Mouse (Mus musculus): Measurements from ENCODE around the gene Gm49711. TPM values are rescaled to one million over a fixed set of nuclear protein-coding genes. Genes with fewer than 3 reads are reported as not detected.
A peak's percentile ranks its signal among the peaks of the same experiment; 100 is the strongest.

Gm49711 gene
- total and polyA plus RNA-seq, 2 experiments from 2014 or later: 0.92 TPM; not detected in 1

DNA sequence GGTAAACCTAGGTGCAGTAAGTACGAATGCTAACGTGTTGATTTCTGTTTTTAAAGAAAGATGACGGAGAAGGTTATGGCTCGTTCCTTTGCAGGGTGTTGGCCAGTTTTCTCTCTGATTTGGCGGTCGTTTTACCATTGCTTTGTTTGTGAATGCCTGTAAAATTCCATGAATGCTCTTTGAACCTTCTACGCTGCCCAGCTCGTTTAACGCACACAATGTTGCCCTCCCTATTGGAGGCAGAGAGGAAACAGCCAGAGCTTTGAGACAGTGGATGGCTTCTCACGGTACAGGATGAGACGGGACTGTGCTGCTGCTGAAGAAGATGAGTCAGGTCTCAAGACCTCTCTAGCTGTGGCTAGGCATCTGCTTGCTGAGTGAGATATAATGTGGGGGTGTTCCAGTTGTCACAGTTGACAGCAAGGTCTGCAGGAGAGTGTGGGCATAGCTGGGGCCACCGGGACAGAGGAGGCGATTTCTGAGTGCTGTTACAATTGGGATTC is 60.9 kb downstream of the Gm49711 start:
- 52% methylated on average over 13 of the region's 13 CpGs for WGBS

DNA sequence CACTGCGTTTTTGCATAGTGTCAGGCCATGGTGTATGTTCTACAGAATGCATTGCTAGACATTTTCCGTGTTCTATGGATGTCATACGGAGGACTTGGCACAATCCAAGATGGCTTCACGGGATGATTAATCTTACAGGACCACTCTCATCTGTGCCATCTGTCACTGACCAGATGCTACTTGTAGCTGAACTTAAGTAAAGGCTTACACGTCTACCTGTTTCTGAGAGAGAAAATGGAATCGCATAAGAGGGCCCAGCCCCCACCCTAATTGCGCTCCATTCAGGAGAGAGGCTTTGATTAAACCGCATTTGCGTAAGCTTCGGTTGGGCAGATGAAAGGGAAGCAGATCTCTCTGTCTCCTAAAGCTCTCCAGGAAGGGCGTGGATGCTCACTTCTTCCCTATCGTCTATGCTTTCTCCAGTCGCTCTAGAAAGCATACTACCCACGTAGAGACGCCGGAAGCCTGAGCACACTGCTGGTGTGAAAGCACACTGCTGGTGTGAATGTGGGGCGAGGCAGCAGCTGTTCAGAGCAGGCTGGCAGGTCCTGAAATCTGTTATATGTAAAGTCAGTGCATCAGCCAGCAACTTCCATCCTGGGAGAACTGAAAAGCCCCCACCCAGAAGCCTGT is 62.9 kb downstream of the Gm49711 start:
- WGBS: 40% methylated on average over 17 of the region's 17 CpGs
- ATAC-seq (peak; percentile 75), DNase-seq (peak; percentile 55)

More for the DNA sequence above, 60.9 kb downstream of the Gm49711 start:
- H3K4me2 ChIP-seq (ENCODE audit: low read depth): no peak overlapping the region
- no peaks in the 10 kb centered on the region for H3K9me3 ChIP-seq (ENCODE audit: low read length)
- H3K27me3 ChIP-seq (ENCODE audit: insufficient read depth, low read length): no peaks in the 10 kb centered on the region
- no peak for ATAC-seq
- no peak overlapping the region for H3K27ac ChIP-seq (ENCODE audit: low read depth, low read length)
- peaks cover 21% of the 10 kb centered on the region for H3K4me1 ChIP-seq (ENCODE audit: insufficient read depth)
- H3K36me3 ChIP-seq (ENCODE audit: insufficient read depth): no peaks in the 10 kb centered on the region
- no peak overlapping the region for H3K9ac ChIP-seq
- TF ChIP-seq CTCF (IDR thresholded peaks at IDR 0.05; ENCODE audit: low read depth): no peak
- H3K4me3 ChIP-seq (ENCODE audit: low read depth, low read length): no peak overlapping the region
- DNase-seq: no peak

DNA sequence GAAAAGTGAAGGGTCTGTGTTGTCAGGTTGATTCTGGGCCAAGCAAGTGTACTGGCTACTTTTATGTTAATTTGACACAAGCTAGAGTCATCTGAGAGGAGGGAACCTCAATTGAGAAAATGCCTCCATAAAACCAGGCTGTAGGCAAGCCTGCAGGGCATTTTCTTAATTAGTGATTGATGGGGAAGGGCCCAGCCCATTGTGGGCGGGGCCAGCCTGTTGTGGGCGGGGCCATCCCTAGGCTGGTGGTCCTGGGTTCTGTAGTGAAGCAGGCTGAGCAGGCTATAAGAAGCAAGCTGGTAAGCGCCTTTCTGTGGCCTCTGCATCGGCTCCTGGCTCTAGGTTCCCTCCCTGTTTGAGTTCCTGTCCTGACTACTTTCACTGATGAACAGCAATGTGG is 69.1 kb downstream of the Gm49711 start:
- Histone ChIP-seq H3K27ac (ENCODE audit: low read depth, low read length) (no peak overlapping the region), H3K4me1 (ENCODE audit: insufficient read depth) (no peaks in the 10 kb centered on the region), H3K36me3 (ENCODE audit: insufficient read depth) (no peaks in the 10 kb centered on the region), H3K9me3 (ENCODE audit: low read length) (no peaks in the 10 kb centered on the region), H3K9ac (no peak overlapping the region), H3K27me3 (ENCODE audit: insufficient read depth, low read length) (no peaks in the 10 kb centered on the region), H3K4me2 (ENCODE audit: low read depth) (no peak overlapping the region), H3K4me3 (ENCODE audit: low read depth, low read length) (no peak overlapping the region)
- DNase-seq: no peak
- WGBS: 55% methylated on average over 4 of the region's 4 CpGs
- ATAC-seq: no peak
- no peak for TF ChIP-seq CTCF (IDR thresholded peaks at IDR 0.05; ENCODE audit: low read depth)

More for the DNA sequence above, 62.9 kb downstream of the Gm49711 start:
- Histone ChIP-seq H3K27me3 (ENCODE audit: insufficient read depth, low read length) (no peaks in the 10 kb centered on the region), H3K9me3 (ENCODE audit: low read length) (no peaks in the 10 kb centered on the region), H3K4me2 (ENCODE audit: low read depth) (no peak overlapping the region), H3K4me3 (ENCODE audit: low read depth, low read length) (no peak overlapping the region), H3K27ac (ENCODE audit: low read depth, low read length) (no peak overlapping the region), H3K36me3 (ENCODE audit: insufficient read depth) (no peaks in the 10 kb centered on the region), H3K9ac (no peak overlapping the region), H3K4me1 (ENCODE audit: insufficient read depth) (peaks cover 12% of the 10 kb centered on the region; the same call in 1 of the 2 replicates)
- TF ChIP-seq CTCF (IDR thresholded peaks at IDR 0.05; ENCODE audit: low read depth): no peak

DNA sequence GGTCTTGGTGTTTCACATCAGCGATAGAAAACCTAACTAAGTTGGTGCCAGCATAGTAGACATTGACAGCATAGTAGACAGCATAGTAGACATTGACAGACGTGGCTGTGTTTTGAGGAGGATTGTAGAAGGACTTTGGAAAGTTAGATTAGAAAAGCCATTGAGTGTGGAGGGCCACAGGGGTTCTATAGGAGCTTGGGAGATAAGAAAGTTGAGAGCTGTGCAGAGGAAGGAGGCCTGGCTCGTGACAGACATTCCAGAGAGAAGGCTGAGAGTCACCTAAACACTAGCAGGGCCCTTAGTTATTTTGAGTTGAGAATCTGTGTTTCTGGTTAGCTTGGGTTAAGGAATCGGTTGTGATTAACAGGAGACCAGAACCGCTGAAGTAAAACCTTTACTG is 69.5 kb downstream of the Gm49711 start:
- Histone ChIP-seq H3K4me3 (ENCODE audit: low read depth, low read length) (no peak overlapping the region), H3K36me3 (ENCODE audit: insufficient read depth) (no peaks in the 10 kb centered on the region), H3K9ac (no peak overlapping the region), H3K4me1 (ENCODE audit: insufficient read depth) (no peaks in the 10 kb centered on the region), H3K4me2 (ENCODE audit: low read depth) (no peak overlapping the region), H3K27ac (ENCODE audit: low read depth, low read length) (no peak overlapping the region), H3K9me3 (ENCODE audit: low read length) (no peaks in the 10 kb centered on the region), H3K27me3 (ENCODE audit: insufficient read depth, low read length) (no peaks in the 10 kb centered on the region)
- no peak for TF ChIP-seq CTCF (IDR thresholded peaks at IDR 0.05; ENCODE audit: low read depth)
- DNase-seq: no peak
- 90% methylated on average over 5 of the region's 5 CpGs for WGBS
- no peak for ATAC-seq

DNA sequence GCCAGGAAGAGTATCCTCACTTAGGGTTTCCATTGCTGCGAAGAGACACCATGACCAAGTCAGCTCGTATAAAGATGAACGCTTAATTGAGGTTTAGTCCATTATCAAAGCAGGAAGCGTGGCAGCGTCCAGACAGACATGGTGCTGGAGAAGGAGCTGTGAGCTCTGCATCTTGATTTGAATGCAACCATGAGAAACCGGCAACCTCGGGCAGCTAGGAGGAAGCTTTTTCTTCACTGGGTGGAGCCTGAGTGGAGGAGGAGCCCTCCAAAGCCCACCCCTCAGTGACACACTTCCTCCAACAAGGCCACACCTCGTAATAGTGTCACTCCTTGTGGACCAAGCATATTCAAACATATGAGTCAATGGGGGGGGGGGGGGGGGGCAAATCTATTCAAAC is 71.7 kb downstream of the Gm49711 start:
- WGBS: 93% methylated on average over 8 of the region's 8 CpGs
- no peak for DNase-seq
- H3K9me3 ChIP-seq (ENCODE audit: low read length): no peaks in the 10 kb centered on the region
- H3K4me3 ChIP-seq (ENCODE audit: low read depth, low read length): no peak overlapping the region
- H3K4me2 ChIP-seq (ENCODE audit: low read depth): no peak overlapping the region
- no peak for TF ChIP-seq CTCF (IDR thresholded peaks at IDR 0.05; ENCODE audit: low read depth)
- H3K9ac ChIP-seq: no peak overlapping the region
- no peaks in the 10 kb centered on the region for H3K27me3 ChIP-seq (ENCODE audit: insufficient read depth, low read length)
- no peak for ATAC-seq
- H3K4me1 ChIP-seq (ENCODE audit: insufficient read depth): no peaks in the 10 kb centered on the region
- no peaks in the 10 kb centered on the region for H3K36me3 ChIP-seq (ENCODE audit: insufficient read depth)
- H3K27ac ChIP-seq (ENCODE audit: low read depth, low read length): no peak overlapping the region

DNA sequence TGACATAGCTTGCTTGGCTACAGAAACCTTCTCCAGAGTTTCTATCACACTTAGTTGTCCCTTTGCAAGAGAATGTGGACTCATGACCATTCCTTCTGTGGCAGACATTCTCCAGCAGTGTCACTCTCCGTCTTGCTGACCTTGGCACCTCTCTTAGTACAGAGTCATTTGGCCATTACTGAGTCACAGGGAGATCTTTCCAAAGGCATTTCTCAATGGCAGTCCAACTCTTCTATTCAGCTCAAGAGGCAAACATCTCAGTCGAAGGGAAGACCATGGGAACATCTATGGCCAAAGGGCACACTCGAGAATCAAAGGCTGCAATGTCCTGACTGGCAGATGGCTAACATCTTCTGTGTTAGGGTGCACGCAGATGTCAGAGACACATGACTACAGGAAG is 74.4 kb downstream of the Gm49711 start:
- 83% methylated on average over 4 of the region's 4 CpGs for WGBS
- H3K9me3 ChIP-seq (ENCODE audit: low read length): no peaks in the 10 kb centered on the region
- TF ChIP-seq CTCF (IDR thresholded peaks at IDR 0.05; ENCODE audit: low read depth): no peak
- no peaks in the 10 kb centered on the region for H3K36me3 ChIP-seq (ENCODE audit: insufficient read depth)
- no peak overlapping the region for H3K4me3 ChIP-seq (ENCODE audit: low read depth, low read length)
- H3K27me3 ChIP-seq (ENCODE audit: insufficient read depth, low read length): no peaks in the 10 kb centered on the region
- ATAC-seq (no peak), DNase-seq (no peak)
- H3K4me2 ChIP-seq (ENCODE audit: low read depth): no peak overlapping the region
- H3K9ac ChIP-seq: no peak overlapping the region
- no peaks in the 10 kb centered on the region for H3K4me1 ChIP-seq (ENCODE audit: insufficient read depth)
- no peak overlapping the region for H3K27ac ChIP-seq (ENCODE audit: low read depth, low read length)

DNA sequence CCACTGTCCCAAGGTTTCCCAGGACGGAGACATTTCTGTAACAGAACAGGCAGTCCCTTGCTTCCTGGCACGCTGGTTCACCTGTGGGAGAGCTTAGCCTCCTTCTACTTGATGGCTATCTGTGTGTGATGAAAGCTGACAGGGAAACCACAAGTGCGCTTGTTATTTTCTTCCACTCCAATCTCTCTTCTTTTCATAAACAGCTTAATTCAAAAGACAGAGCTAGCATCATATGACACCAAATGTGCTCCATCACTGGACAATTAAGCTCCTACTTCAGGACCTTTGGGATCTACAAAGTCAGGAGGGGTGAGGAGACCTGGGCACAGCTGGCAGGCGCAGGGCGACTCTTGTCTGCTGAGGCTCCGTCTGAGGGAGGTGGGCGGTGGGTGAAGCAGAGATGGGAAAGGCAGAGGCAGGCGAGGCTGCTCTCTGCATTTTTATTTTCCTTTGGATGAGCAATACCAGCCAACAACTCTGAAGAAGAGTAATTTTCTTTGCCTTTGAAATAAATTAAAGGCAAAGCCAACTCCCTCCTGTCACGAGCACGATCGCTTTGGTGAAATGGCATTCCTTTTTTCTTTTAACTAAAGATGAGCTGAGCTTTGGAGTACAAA is 76.1 kb downstream of the Gm49711 start:
- Histone ChIP-seq H3K9me3 (ENCODE audit: low read length) (no peaks in the 10 kb centered on the region), H3K27me3 (ENCODE audit: insufficient read depth, low read length) (no peaks in the 10 kb centered on the region), H3K4me1 (ENCODE audit: insufficient read depth) (0 out of 2 replicates have a peak, but pooled peaks cover under 1% of the 10 kb centered on the region), H3K4me2 (ENCODE audit: low read depth) (no peak overlapping the region), H3K9ac (no peak overlapping the region), H3K27ac (ENCODE audit: low read depth, low read length) (0 out of 2 replicates have a peak overlapping the region, but pooled peaks have one; percentile 21), H3K4me3 (ENCODE audit: low read depth, low read length) (no peak overlapping the region), H3K36me3 (ENCODE audit: insufficient read depth) (no peaks in the 10 kb centered on the region)
- 75% methylated on average over 11 of the region's 11 CpGs for WGBS
- no peak for TF ChIP-seq CTCF (IDR thresholded peaks at IDR 0.05; ENCODE audit: low read depth)
- no peak for DNase-seq
- peak; percentile 42; the same call in 1 of the 2 replicates for ATAC-seq

All from forebrain, postnatal 0 days (tissue).